Mouse (Mus musculus) embryonic facial prominence, embryonic 11.5 days (tissue): ENCODE data around the gene Cct3. TPM values are rescaled to one million over a fixed set of nuclear protein-coding genes. Genes with fewer than 3 reads are reported as not detected.
"Not testable (repeated sequence)": the region's sequence is repeated elsewhere in the genome, so short reads cannot be mapped to it uniquely, and the experiment has no call there.

Source experiments
- ATAC-seq: fragments of 200-750 bp; cut with Nextera tagmentation; replicated peaks from 2 replicates; pipeline ENCODE4 v1.8.0; 2017; ENCODE audit warnings: low read depth; ENCODE audit not compliant: insufficient number of reproducible peaks, low FRiP score, low TSS enrichment
- DNase-seq: peaks from one replicate; pipeline ENCODE4 v3.0.0-alpha.2; 2015; ENCODE audit warnings: low spot score
- H3K27ac ChIP-seq: fragments of 300-500 bp; sonication (generic); replicated peaks from 2 replicates; pipeline ENCODE4 v1.5.1; 2014; ENCODE audit warnings: mild to moderate bottlenecking, low read depth, low read length, control low read depth
- H3K27me3 ChIP-seq: fragments of 300-500 bp; sonication (generic); 2 replicates; pipeline ENCODE4 v1.6.1; 2014; ENCODE audit warnings: mild to moderate bottlenecking, low read length, moderate library complexity, mixed read lengths; ENCODE audit not compliant: control insufficient read depth, insufficient read depth
- H3K36me3 ChIP-seq: fragments of 300-500 bp; sonication (generic); replicated peaks from 2 replicates; pipeline ENCODE4 v1.6.1; 2014; ENCODE audit warnings: low read depth, mild to moderate bottlenecking, low read length, moderate library complexity, mixed read lengths; ENCODE audit not compliant: control insufficient read depth, insufficient read depth
- H3K4me1 ChIP-seq: fragments of 300-500 bp; sonication (generic); 2 replicates; pipeline ENCODE4 v1.6.1; 2014; ENCODE audit warnings: low read length, mixed read lengths; ENCODE audit not compliant: control insufficient read depth, insufficient read depth
- H3K4me2 ChIP-seq: fragments of 300-500 bp; sonication (generic); 2 replicates; pipeline ENCODE4 v1.6.1; 2014; ENCODE audit warnings: low read depth, mild to moderate bottlenecking, control low read depth, low read length, moderate library complexity
- H3K4me3 ChIP-seq: fragments of 300-500 bp; sonication (generic); 2 replicates; pipeline ENCODE4 v1.5.1; 2014; ENCODE audit warnings: low read depth, low read length, control low read depth
- H3K9ac ChIP-seq: fragments of 300-500 bp; sonication (generic); replicated peaks from 2 replicates; pipeline ENCODE4 v1.6.1; 2014; ENCODE audit warnings: mild to moderate bottlenecking, control low read depth, low read length
- H3K9me3 ChIP-seq: fragments of 300-500 bp; sonication (generic); replicated peaks from 2 replicates; pipeline ENCODE4 v1.6.1; 2016; ENCODE audit warnings: mild to moderate bottlenecking, low read length, inconsistent platforms, mixed read lengths; ENCODE audit not compliant: control insufficient read depth
- WGBS: fragments of 180-500 bp; shearing (Covaris S2); extraction: QIAGEN DNeasy Blood & Tissue Kit; methylation state at CpG from one replicate; pipeline ENCODE4 v1.1.7; 2014; 5-methylcytosine and 5-hydroxymethylcytosine counted together
- polyA plus RNA-seq: library from polyadenylated mRNA; unstranded; fragments of >200 nt; fragmentation: Nextera tagmentation; extraction: Ambion mirVana; gene quantifications from 2 replicates; pipeline ENCODE4 v1.2.1, GENCODE M21; 2014

Cct3 gene
- polyA plus RNA-seq, 1 experiment from 2014 or later, result 788 TPM

GRCm38 (mm10) chr3:88281141-88281916, 15.6 kb upstream of the Cct3 start:
- H3K4me2 ChIP-seq, ATAC-seq, H3K27ac ChIP-seq, H3K9ac ChIP-seq, H3K36me3 ChIP-seq, DNase-seq, H3K4me1 ChIP-seq, H3K9me3 ChIP-seq, H3K4me3 ChIP-seq, H3K27me3 ChIP-seq: not testable (repeated sequence)
- 66% methylated on average over 11 of the region's 11 CpGs for WGBS

- H3K9ac ChIP-seq, ATAC-seq, H3K4me3 ChIP-seq, H3K27ac ChIP-seq, H3K4me2 ChIP-seq, H3K36me3 ChIP-seq, H3K27me3 ChIP-seq, H3K4me1 ChIP-seq, DNase-seq, H3K9me3 ChIP-seq: not testable (repeated sequence)
- WGBS, result 96% methylated on average over 14 of the region's 14 CpGs
Observed at GRCm38 (mm10) chr3:88284815-88285564, 11.9 kb upstream of the Cct3 start.

- DNase-seq, H3K27me3 ChIP-seq, ATAC-seq, H3K27ac ChIP-seq, H3K4me3 ChIP-seq, H3K4me2 ChIP-seq, H3K4me1 ChIP-seq, H3K9me3 ChIP-seq, H3K36me3 ChIP-seq, H3K9ac ChIP-seq: not testable (repeated sequence)
- WGBS, result no CpG with 5 or more reads among the region's 2 CpGs
Observed at GRCm38 (mm10) chr3:88285565-88285895, 11.4 kb upstream of the Cct3 start.

GRCm38 (mm10) chr3:88287110-88287509, 9.8 kb upstream of the Cct3 start, which contains the start of gene Gm38392:
TSS of gene Gm38392 (minus strand) at chr3:88287210.
- Histone ChIP-seq H3K4me1 (no peaks in the 10 kb centered on the region), H3K27me3 (no peaks in the 10 kb centered on the region), H3K4me3 (no peak within 1 kb of the TSS), H3K27ac (no peak within 1 kb of the TSS), H3K9ac (no peak within 1 kb of the TSS), H3K36me3 (no peaks in the 10 kb centered on the region), H3K4me2 (no peak within 1 kb of the TSS), H3K9me3 (no peaks in the 10 kb centered on the region)
- DNase-seq, result no peak
- ATAC-seq, result no peak
- 95% methylated on average over 4 of the region's 4 CpGs for WGBS

GRCm38 (mm10) chr3:88288133-88288713, 8.7 kb upstream of the Cct3 start:
- H3K4me2 ChIP-seq, H3K9ac ChIP-seq, H3K4me3 ChIP-seq, DNase-seq, H3K36me3 ChIP-seq, H3K27ac ChIP-seq, ATAC-seq, H3K9me3 ChIP-seq, H3K27me3 ChIP-seq, H3K4me1 ChIP-seq: not testable (repeated sequence)
- WGBS, result 83% methylated on average over 8 of the region's 10 CpGs

GRCm38 (mm10) chr3:88291970-88292369, 4.9 kb upstream of the Cct3 start:
- H3K36me3 ChIP-seq, result no peaks in the 10 kb centered on the region
- no peak overlapping the region for H3K4me2 ChIP-seq
- ATAC-seq, result no peak
- no peak overlapping the region for H3K9ac ChIP-seq
- H3K4me1 ChIP-seq, result no peaks in the 10 kb centered on the region
- 58% methylated on average over 4 of the region's 4 CpGs for WGBS
- DNase-seq, result no peak
- H3K4me3 ChIP-seq, result no peak overlapping the region
- H3K27ac ChIP-seq, result no peak overlapping the region
- H3K27me3 ChIP-seq, result no peaks in the 10 kb centered on the region
- no peaks in the 10 kb centered on the region for H3K9me3 ChIP-seq

- not testable (repeated sequence) for ATAC-seq, H3K9me3 ChIP-seq, DNase-seq, H3K4me3 ChIP-seq, H3K36me3 ChIP-seq, H3K27me3 ChIP-seq, H3K9ac ChIP-seq, H3K4me2 ChIP-seq, H3K27ac ChIP-seq, H3K4me1 ChIP-seq
- WGBS, result 74% methylated on average over 1 of the region's 1 CpGs
Observed at GRCm38 (mm10) chr3:88295272-88295671, 1.6 kb upstream of the Cct3 start.

GRCm38 (mm10) chr3:88296110-88296560, 781 bp upstream of the Cct3 start:
- H3K27me3 ChIP-seq, result no peaks in the 10 kb centered on the region
- WGBS, result 2% methylated on average over 12 of the region's 12 CpGs
- peak; percentile 3; the same call in 1 of the 2 replicates for ATAC-seq
- no peak for DNase-seq
- H3K36me3 ChIP-seq, result peaks cover 5% of the 10 kb centered on the region
- H3K9ac ChIP-seq, result peak overlapping the region; percentile 66
- H3K4me1 ChIP-seq, result no peaks in the 10 kb centered on the region
- no peaks in the 10 kb centered on the region for H3K9me3 ChIP-seq
- H3K4me3 ChIP-seq, result peak overlapping the region; percentile 83
- H3K4me2 ChIP-seq, result peak overlapping the region; percentile 16
- H3K27ac ChIP-seq, result peak overlapping the region; percentile 22
